Mouse (Mus musculus) intestine, embryonic 14.5 days (tissue): ENCODE results near the gene Actn4. TPM values are rescaled to one million over a fixed set of nuclear protein-coding genes. Genes with fewer than 3 reads are reported as not detected.

Source experiments
- ATAC-seq: fragments of 200-750 bp; cut with Nextera tagmentation; replicated peaks from 2 replicates; pipeline ENCODE4 v1.8.0; 2017; ENCODE audit warnings: low read depth, moderate number of reproducible peaks, moderate TSS enrichment, moderate library complexity; ENCODE audit not compliant: low FRiP score, low TSS enrichment
- DNase-seq: peaks from one replicate; pipeline ENCODE4 v3.0.0-alpha.2; 2018; ENCODE audit warnings: low spot score
- H3K27ac ChIP-seq: fragments of 300-500 bp; sonication (generic); 2 replicates; pipeline ENCODE4 v1.5.1; 2014; ENCODE audit warnings: low read depth, mild to moderate bottlenecking, control low read depth
- H3K27me3 ChIP-seq: fragments of 300-500 bp; sonication (generic); replicated peaks from 2 replicates; pipeline ENCODE4 v1.6.1; 2014; ENCODE audit warnings: low read length, control low read depth; ENCODE audit not compliant: control insufficient read depth, insufficient read depth
- H3K36me3 ChIP-seq: fragments of 300-500 bp; sonication (generic); 2 replicates; pipeline ENCODE4 v1.6.1; 2014; ENCODE audit warnings: low read length, control low read depth; ENCODE audit not compliant: control insufficient read depth, insufficient read depth
- H3K4me1 ChIP-seq: fragments of 300-500 bp; sonication (generic); replicated peaks from 2 replicates; pipeline ENCODE4 v1.6.1; 2014; ENCODE audit warnings: low read length, control low read depth, mixed read lengths; ENCODE audit not compliant: control insufficient read depth, insufficient read depth
- H3K4me2 ChIP-seq: fragments of 300-500 bp; sonication (generic); 2 replicates; pipeline ENCODE4 v1.6.1; 2014; ENCODE audit warnings: low read length
- H3K4me3 ChIP-seq: fragments of 300-500 bp; sonication (generic); 2 replicates; pipeline ENCODE4 v1.5.1; 2014; ENCODE audit warnings: low read depth, low read length, control low read depth, mixed read lengths
- H3K9ac ChIP-seq: fragments of 300-500 bp; sonication (generic); 2 replicates; pipeline ENCODE4 v1.6.1; 2014; ENCODE audit warnings: mild to moderate bottlenecking, low read length
- H3K9me3 ChIP-seq: fragments of 300-500 bp; sonication (generic); 2 replicates; pipeline ENCODE4 v1.6.1; 2016; ENCODE audit warnings: low read length, control low read depth; ENCODE audit not compliant: control insufficient read depth
- WGBS: fragments of 180-500 bp; shearing (Covaris S2); extraction: QIAGEN DNeasy Blood & Tissue Kit; methylation state at CpG from one replicate; pipeline ENCODE4 v1.1.7; 2014; 5-methylcytosine and 5-hydroxymethylcytosine counted together
- polyA plus RNA-seq: library from polyadenylated mRNA; unstranded; fragments of >200 nt; fragmentation: Nextera tagmentation; extraction: Ambion mirVana; gene quantifications from 2 replicates; pipeline ENCODE4 v1.2.1, GENCODE M21; 2014

Actn4 gene
- polyA plus RNA-seq, 1 experiment from 2014 or later = 300 TPM

GRCm38 (mm10) chr7:28929381-28929780 lies 32.8 kb downstream of the Actn4 start:
- Histone ChIP-seq H3K9me3 (no peaks in the 10 kb centered on the region), H3K4me3 (no peak overlapping the region), H3K9ac (no peak overlapping the region), H3K27ac (peak overlapping the region; percentile 36), H3K36me3 (peaks cover 8% of the 10 kb centered on the region; the same call in 1 of the 2 replicates), H3K4me2 (no peak overlapping the region), H3K4me1 (peaks cover 57% of the 10 kb centered on the region), H3K27me3 (no peaks in the 10 kb centered on the region)
- 13% methylated on average over 3 of the region's 3 CpGs for WGBS
- ATAC-seq (no peak), DNase-seq (no peak)

DNA sequence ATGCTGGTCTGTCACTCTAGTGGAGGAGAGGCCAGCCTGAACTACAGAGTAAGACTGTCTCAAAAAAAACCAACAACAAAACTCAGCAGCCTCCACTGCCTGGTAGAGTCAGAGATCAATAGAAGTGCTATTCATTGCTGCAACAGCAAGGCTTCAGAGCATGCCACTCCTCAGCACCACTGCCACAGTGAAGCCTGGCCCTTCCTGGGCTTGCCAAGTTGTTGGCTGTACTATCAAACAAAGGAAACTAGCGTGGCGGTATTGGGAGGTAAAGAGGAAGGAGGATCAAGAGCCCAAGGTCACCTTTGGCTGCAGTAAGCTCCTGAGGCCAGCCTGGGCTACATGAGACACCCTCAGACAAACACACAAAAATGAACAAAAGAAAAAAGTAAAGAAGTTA lies 36.0 kb downstream of the Actn4 start:
- no peak overlapping the region for H3K9ac ChIP-seq
- 37% methylated on average over 2 of the region's 2 CpGs for WGBS
- no peaks in the 10 kb centered on the region for H3K27me3 ChIP-seq
- H3K4me1 ChIP-seq = peaks cover 70% of the 10 kb centered on the region
- no peak overlapping the region for H3K4me3 ChIP-seq
- no peaks in the 10 kb centered on the region for H3K9me3 ChIP-seq
- H3K27ac ChIP-seq = peak overlapping the region; percentile 88
- peaks cover 6% of the 10 kb centered on the region; the same call in 1 of the 2 replicates for H3K36me3 ChIP-seq
- H3K4me2 ChIP-seq = no peak overlapping the region
- ATAC-seq = no peak
- DNase-seq = no peak

DNA sequence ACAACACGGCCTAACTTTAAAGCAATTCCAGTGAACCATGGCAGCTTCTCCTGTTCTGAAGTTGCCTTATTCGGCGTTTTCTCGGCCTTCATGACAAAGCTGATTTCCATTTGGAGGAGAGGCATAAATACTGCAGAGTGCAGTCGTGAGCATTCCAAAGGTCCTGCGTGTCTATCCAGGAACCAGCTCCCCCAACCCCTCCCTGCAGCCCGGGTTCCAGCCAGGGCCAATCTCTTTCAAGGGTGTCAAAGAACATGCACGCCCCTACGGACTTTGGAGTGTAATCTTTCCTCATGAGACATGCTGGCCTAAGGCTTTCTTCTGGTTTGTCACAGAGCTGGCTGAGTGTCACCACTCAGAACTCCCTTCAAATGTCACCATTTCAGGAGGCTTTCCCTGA lies 36.8 kb downstream of the Actn4 start:
- Histone ChIP-seq H3K36me3 (peaks cover 10% of the 10 kb centered on the region; the same call in 1 of the 2 replicates), H3K9ac (peak overlapping the region; percentile 5; the same call in 1 of the 2 replicates), H3K27ac (peak overlapping the region; percentile 88), H3K4me1 (peaks cover 68% of the 10 kb centered on the region), H3K4me3 (no peak overlapping the region), H3K9me3 (no peaks in the 10 kb centered on the region), H3K4me2 (peak overlapping the region; percentile 35), H3K27me3 (no peaks in the 10 kb centered on the region)
- DNase-seq = peak; percentile 85
- ATAC-seq = peak; percentile 84
- 14% methylated on average over 9 of the region's 9 CpGs for WGBS

DNA sequence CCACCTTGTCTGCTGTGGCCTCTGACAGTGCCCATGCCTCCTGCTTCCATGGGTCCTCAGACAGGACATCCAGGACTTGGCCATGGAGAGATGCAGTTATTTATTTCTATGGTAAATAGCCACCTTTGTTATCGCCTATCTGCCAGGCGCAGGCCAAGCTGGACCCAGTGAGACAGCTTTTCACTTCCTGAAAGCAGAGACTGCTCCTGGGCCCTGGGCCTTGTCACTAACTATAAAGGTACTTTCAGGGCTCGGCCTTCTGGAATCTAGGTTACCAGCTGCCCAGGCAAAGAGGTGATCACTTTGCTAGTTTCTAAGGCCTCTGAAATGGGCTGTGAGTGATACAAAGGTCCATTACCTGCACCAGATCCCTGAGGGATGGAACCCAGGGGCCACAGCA lies 37.3 kb downstream of the Actn4 start:
- H3K4me3 ChIP-seq = no peak overlapping the region

GRCm38 (mm10) chr7:28923865-28924291 lies 38.3 kb downstream of the Actn4 start:
- ATAC-seq = peak; percentile 48
- Histone ChIP-seq H3K4me2 (peak overlapping the region; percentile 22; the same call in 1 of the 2 replicates), H3K9ac (peak overlapping the region; percentile 16; the same call in 1 of the 2 replicates)

More for the DNA sequence above, 37.3 kb downstream of the Actn4 start:
- Histone ChIP-seq H3K9ac (peak overlapping the region; percentile 5; the same call in 1 of the 2 replicates), H3K36me3 (peaks cover 10% of the 10 kb centered on the region; the same call in 1 of the 2 replicates), H3K27me3 (no peaks in the 10 kb centered on the region), H3K27ac (peak overlapping the region; percentile 88), H3K4me1 (peaks cover 66% of the 10 kb centered on the region), H3K9me3 (no peaks in the 10 kb centered on the region), H3K4me2 (peak overlapping the region; percentile 35)
- DNase-seq (no peak), ATAC-seq (no peak)
- 62% methylated on average over 3 of the region's 3 CpGs for WGBS

GRCm38 (mm10) chr7:28922606-28923005 lies 39.5 kb downstream of the Actn4 start:
- peak overlapping the region; percentile 71 for H3K27ac ChIP-seq

More at GRCm38 (mm10) chr7:28923865-28924291, 38.3 kb downstream of the Actn4 start:
- WGBS = 22% methylated on average over 4 of the region's 4 CpGs
- H3K4me1 ChIP-seq = peaks cover 66% of the 10 kb centered on the region
- H3K9me3 ChIP-seq = no peaks in the 10 kb centered on the region
- H3K27me3 ChIP-seq = no peaks in the 10 kb centered on the region
- DNase-seq = no peak
- no peak overlapping the region for H3K4me3 ChIP-seq
- H3K36me3 ChIP-seq = peaks cover 13% of the 10 kb centered on the region
- peak overlapping the region; percentile 88 for H3K27ac ChIP-seq

GRCm38 (mm10) chr7:28921722-28922465 lies 40.2 kb downstream of the Actn4 start:
- Histone ChIP-seq H3K36me3 (peaks cover 28% of the 10 kb centered on the region), H3K4me2 (no peak overlapping the region), H3K27ac (peak overlapping the region; percentile 71; the same call in 1 of the 2 replicates), H3K4me3 (no peak overlapping the region), H3K27me3 (no peaks in the 10 kb centered on the region), H3K9me3 (no peaks in the 10 kb centered on the region), H3K4me1 (peaks cover 81% of the 10 kb centered on the region), H3K9ac (no peak overlapping the region)
- ATAC-seq = no peak
- WGBS = 85% methylated on average over 8 of the region's 8 CpGs
- no peak for DNase-seq

More at GRCm38 (mm10) chr7:28922606-28923005, 39.5 kb downstream of the Actn4 start:
- DNase-seq = no peak
- WGBS = 65% methylated on average over 4 of the region's 4 CpGs
- Histone ChIP-seq H3K36me3 (peaks cover 24% of the 10 kb centered on the region), H3K4me1 (peaks cover 76% of the 10 kb centered on the region), H3K4me2 (no peak overlapping the region), H3K4me3 (no peak overlapping the region), H3K27me3 (no peaks in the 10 kb centered on the region), H3K9ac (no peak overlapping the region), H3K9me3 (no peaks in the 10 kb centered on the region)
- no peak for ATAC-seq

GRCm38 (mm10) chr7:28921178-28921577 lies 41.0 kb downstream of the Actn4 start:
- ATAC-seq (no peak), DNase-seq (no peak)
- WGBS = 87% methylated on average over 3 of the region's 3 CpGs
- Histone ChIP-seq H3K9me3 (no peaks in the 10 kb centered on the region), H3K27ac (no peak overlapping the region; the same call in 1 of the 2 replicates), H3K4me2 (no peak overlapping the region), H3K4me3 (no peak overlapping the region), H3K9ac (no peak overlapping the region), H3K27me3 (no peaks in the 10 kb centered on the region), H3K36me3 (peaks cover 35% of the 10 kb centered on the region), H3K4me1 (peaks cover 76% of the 10 kb centered on the region)
